Mouse (Mus musculus): ENCODE measurements around the gene Lrrc46. TPM values are rescaled to one million over a fixed set of nuclear protein-coding genes. Genes with fewer than 3 reads are reported as not detected.

Lrrc46 gene
- polyA plus RNA-seq, 1 experiment from 2014 or later = 0.17 TPM

- WGBS = 49% methylated on average over 8 of the region's 8 CpGs
- Histone ChIP-seq H3K27ac (ENCODE audit: low read depth, low read length) (no peak overlapping the region), H3K4me3 (ENCODE audit: low read depth, low read length) (no peak overlapping the region), H3K4me1 (replicated peaks; ENCODE audit: control insufficient read depth, insufficient read depth, low read length) (no peaks in the 10 kb centered on the region), H3K9ac (ENCODE audit: low read depth, low read length) (no peak overlapping the region), H3K36me3 (ENCODE audit: control insufficient read depth, insufficient read depth) (no peaks in the 10 kb centered on the region), H3K4me2 (replicated peaks; ENCODE audit: low read depth) (no peak overlapping the region), H3K9me3 (ENCODE audit: control insufficient read depth) (no peaks in the 10 kb centered on the region), H3K27me3 (replicated peaks; ENCODE audit: control insufficient read depth, insufficient read depth, low read length) (peaks cover 43% of the 10 kb centered on the region)
- no peak for TF ChIP-seq CTCF (IDR thresholded peaks at IDR 0.05; ENCODE audit: low read depth)
- ATAC-seq = no peak
These were observed 31.9 kb downstream of the Lrrc46 start for GRCm38 (mm10) chr11:97009198-97009790.

GRCm38 (mm10) chr11:97007093-97007794, 34.0 kb downstream of the Lrrc46 start:
- no peak for ATAC-seq
- Histone ChIP-seq H3K9me3 (ENCODE audit: control insufficient read depth) (no peaks in the 10 kb centered on the region), H3K4me1 (replicated peaks; ENCODE audit: control insufficient read depth, insufficient read depth, low read length) (no peaks in the 10 kb centered on the region), H3K9ac (ENCODE audit: low read depth, low read length) (no peak overlapping the region), H3K27ac (ENCODE audit: low read depth, low read length) (no peak overlapping the region), H3K27me3 (replicated peaks; ENCODE audit: control insufficient read depth, insufficient read depth, low read length) (peaks cover 42% of the 10 kb centered on the region; the same call in 1 of the 2 replicates), H3K36me3 (ENCODE audit: control insufficient read depth, insufficient read depth) (no peaks in the 10 kb centered on the region), H3K4me3 (ENCODE audit: low read depth, low read length) (no peak overlapping the region), H3K4me2 (replicated peaks; ENCODE audit: low read depth) (no peak overlapping the region)
- no peak for TF ChIP-seq CTCF (IDR thresholded peaks at IDR 0.05; ENCODE audit: low read depth)
- 54% methylated on average over 9 of the region's 9 CpGs for WGBS

DNA sequence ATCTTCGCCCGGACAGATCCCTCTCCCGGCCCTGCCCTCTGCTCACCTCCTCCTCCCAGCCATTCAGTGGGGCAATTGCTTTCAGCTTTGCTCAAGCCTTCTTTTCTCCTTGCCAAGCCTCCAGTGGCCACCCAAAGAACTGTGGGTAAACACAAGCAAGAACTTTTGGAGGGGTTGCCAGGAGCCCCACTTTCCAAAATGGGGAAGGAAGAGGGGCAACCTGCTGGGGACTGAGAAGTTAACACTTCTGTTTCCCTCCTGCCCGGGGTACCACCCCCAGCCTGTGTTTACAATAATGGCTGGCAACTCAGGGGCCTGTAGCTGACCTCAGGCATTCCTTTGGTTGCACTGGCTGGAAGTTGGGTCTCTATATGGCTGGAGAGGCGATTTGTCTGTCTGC, 38.0 kb downstream of the Lrrc46 start:
- no peaks in the 10 kb centered on the region for H3K4me1 ChIP-seq (replicated peaks; ENCODE audit: control insufficient read depth, insufficient read depth, low read length)
- no peak for ATAC-seq
- H3K4me3 ChIP-seq (ENCODE audit: low read depth, low read length) = no peak overlapping the region
- no peaks in the 10 kb centered on the region for H3K36me3 ChIP-seq (ENCODE audit: control insufficient read depth, insufficient read depth)
- no peak for TF ChIP-seq CTCF (IDR thresholded peaks at IDR 0.05; ENCODE audit: low read depth)
- H3K9ac ChIP-seq (ENCODE audit: low read depth, low read length) = no peak overlapping the region
- H3K27ac ChIP-seq (ENCODE audit: low read depth, low read length) = no peak overlapping the region
- WGBS = 39% methylated on average over 5 of the region's 5 CpGs
- no peak overlapping the region for H3K4me2 ChIP-seq (replicated peaks; ENCODE audit: low read depth)
- H3K9me3 ChIP-seq (ENCODE audit: control insufficient read depth) = no peaks in the 10 kb centered on the region
- H3K27me3 ChIP-seq (replicated peaks; ENCODE audit: control insufficient read depth, insufficient read depth, low read length) = peaks cover 35% of the 10 kb centered on the region; the same call in 1 of the 2 replicates

DNA sequence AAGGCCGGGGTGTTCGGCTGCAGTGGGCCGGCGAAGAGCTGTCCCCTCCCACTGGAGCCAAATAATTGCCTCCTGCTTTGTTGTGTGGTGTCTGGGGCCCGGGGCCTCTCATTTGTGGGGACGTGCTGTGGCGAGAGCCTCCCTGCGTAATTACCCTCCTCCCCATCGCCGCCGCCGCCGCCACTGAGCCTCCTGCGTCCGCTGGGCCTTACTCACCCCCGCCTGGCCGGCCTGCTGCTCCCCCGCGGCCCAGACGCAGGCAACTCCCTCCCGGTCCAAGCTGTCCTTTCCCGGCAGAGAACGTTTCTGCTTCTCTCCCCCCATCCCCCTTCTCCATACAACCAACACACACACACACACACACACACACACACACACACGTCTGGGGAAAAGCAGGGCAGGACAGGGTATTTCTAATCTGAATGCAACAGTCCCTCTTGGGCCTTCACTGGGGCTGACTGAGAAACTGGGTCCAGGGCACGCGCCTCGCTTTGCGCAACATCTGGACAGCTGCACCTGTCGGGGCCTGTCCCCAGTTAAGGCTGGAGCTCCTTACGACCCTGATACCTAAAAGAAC, 43.7 kb downstream of the Lrrc46 start:
- ATAC-seq = peak; percentile 51; the same call in 1 of the 2 replicates
- 9% methylated on average over 30 of the region's 30 CpGs for WGBS
- peak overlapping the region; percentile 25 for H3K4me3 ChIP-seq (ENCODE audit: low read depth, low read length)
- no peaks in the 10 kb centered on the region for H3K9me3 ChIP-seq (ENCODE audit: control insufficient read depth)
- H3K36me3 ChIP-seq (ENCODE audit: control insufficient read depth, insufficient read depth) = no peaks in the 10 kb centered on the region
- no peak for TF ChIP-seq CTCF (IDR thresholded peaks at IDR 0.05; ENCODE audit: low read depth)
- H3K27me3 ChIP-seq (replicated peaks; ENCODE audit: control insufficient read depth, insufficient read depth, low read length) = peaks cover 13% of the 10 kb centered on the region; the same call in 1 of the 2 replicates
- peak overlapping the region; percentile 50 for H3K9ac ChIP-seq (ENCODE audit: low read depth, low read length)
- peaks cover 6% of the 10 kb centered on the region; the same call in 1 of the 2 replicates for H3K4me1 ChIP-seq (replicated peaks; ENCODE audit: control insufficient read depth, insufficient read depth, low read length)
- peak overlapping the region; percentile 67 for H3K4me2 ChIP-seq (replicated peaks; ENCODE audit: low read depth)
- H3K27ac ChIP-seq (ENCODE audit: low read depth, low read length) = no peak overlapping the region

- H3K4me2 ChIP-seq (replicated peaks; ENCODE audit: low read depth) = peak overlapping the region; percentile 67
These were observed 44.3 kb downstream of the Lrrc46 start for GRCm38 (mm10) chr11:96996773-96997379.

More at GRCm38 (mm10) chr11:96996773-96997379, 44.3 kb downstream of the Lrrc46 start:
- Histone ChIP-seq H3K27ac (ENCODE audit: low read depth, low read length) (no peak overlapping the region), H3K4me1 (replicated peaks; ENCODE audit: control insufficient read depth, insufficient read depth, low read length) (peaks cover 6% of the 10 kb centered on the region; the same call in 1 of the 2 replicates), H3K9ac (ENCODE audit: low read depth, low read length) (peak overlapping the region; percentile 50), H3K36me3 (ENCODE audit: control insufficient read depth, insufficient read depth) (no peaks in the 10 kb centered on the region), H3K4me3 (ENCODE audit: low read depth, low read length) (peak overlapping the region; percentile 25), H3K27me3 (replicated peaks; ENCODE audit: control insufficient read depth, insufficient read depth, low read length) (peaks cover 10% of the 10 kb centered on the region; the same call in 1 of the 2 replicates), H3K9me3 (ENCODE audit: control insufficient read depth) (no peaks in the 10 kb centered on the region)
- ATAC-seq = no peak
- no peak for TF ChIP-seq CTCF (IDR thresholded peaks at IDR 0.05; ENCODE audit: low read depth)
- 26% methylated on average over 17 of the region's 17 CpGs for WGBS
